Mouse (Mus musculus): ENCODE measurements around the gene Cpa5. TPM values are rescaled to one million over a fixed set of nuclear protein-coding genes. Genes with fewer than 3 reads are reported as not detected.

The Cpa5 gene
- total and polyA plus RNA-seq, 3 experiments, result not detected

- Histone ChIP-seq H3K27ac (ENCODE audit: control insufficient read depth, low read depth, low read length) (no peak overlapping the region), H3K4me1 (ENCODE audit: control insufficient read depth in 1 of 2, insufficient read depth in 2 of 2, low read length in 2 of 2) (no peaks in the 10 kb centered on the region), H3K4me3 (ENCODE audit: control insufficient read depth in 1 of 2, insufficient read depth in 1 of 2, low read depth in 2 of 2, low read length in 2 of 2) (no peak overlapping the region), H3K79me2 (ENCODE audit: control insufficient read depth, insufficient read depth, low read length, poor library complexity) (no peaks in the 10 kb centered on the region), H3K36me3 (ENCODE audit: control insufficient read depth in 1 of 2, insufficient read depth in 2 of 2, low read length in 2 of 2) (no peaks in the 10 kb centered on the region), H3K9ac (ENCODE audit: control insufficient read depth, low read depth, low read length, poor library complexity, severe bottlenecking) (no peak overlapping the region), H3K27me3 (ENCODE audit: control insufficient read depth in 1 of 2, insufficient read depth in 2 of 2, low read length in 2 of 2) (peaks cover 0 to 7% of the 10 kb centered on the region in 2 experiments; a peak in 3 of 4 replicates), H3K9me3 (replicated peaks; ENCODE audit: insufficient read depth, low read length) (no peaks in the 10 kb centered on the region)
- no peak for DNase-seq (ENCODE audit: low read depth, low spot score)
- no peak for TF ChIP-seq POLR2AphosphoS2 (IDR thresholded peaks at IDR 0.05; ENCODE audit: low read length)
- no peak for TF ChIP-seq MAZ (IDR thresholded peaks at IDR 0.05; ENCODE audit: low read depth, low read length)
- TF ChIP-seq RAD21 (IDR thresholded peaks at IDR 0.05; ENCODE audit: low read depth, low read length), result no peak
- no peak for TF ChIP-seq TCF12 (IDR thresholded peaks at IDR 0.05; ENCODE audit: low read depth, low read length)
- no peak for TF ChIP-seq GATA1 (IDR thresholded peaks at IDR 0.05; ENCODE audit: low read depth, low read length)
- no peak for TF ChIP-seq ZNF384 (IDR thresholded peaks at IDR 0.05; ENCODE audit: low read depth, low read length)
- no peak for TF ChIP-seq USF2 (IDR thresholded peaks at IDR 0.05; ENCODE audit: borderline replicate concordance in 1 of 2, insufficient read depth in 1 of 2, low read depth in 1 of 2, low read length in 2 of 2)
- no peak for TF ChIP-seq MAFK (IDR thresholded peaks at IDR 0.05; ENCODE audit: borderline replicate concordance, low read depth, low read length)
These were observed 47.2 kb upstream of the Cpa5 start for GRCm38 (mm10) chr6:30563575-30563974.

GRCm38 (mm10) chr6:30564051-30564450 lies 46.8 kb upstream of the Cpa5 start:
- TF ChIP-seq ZNF384 (IDR thresholded peaks at IDR 0.05; ENCODE audit: low read depth, low read length) (no peak), TAL1 (IDR thresholded peaks at IDR 0.05; ENCODE audit: low read length) (no peak), HCFC1 (IDR thresholded peaks at IDR 0.05; ENCODE audit: low read depth, low read length) (no peak), UBTF (IDR thresholded peaks at IDR 0.05; ENCODE audit: borderline replicate concordance, insufficient read depth, low read depth, low read length) (no peak), POLR2A (IDR thresholded peaks at IDR 0.05; ENCODE audit: control insufficient read depth in 1 of 2, insufficient read depth in 1 of 2, low read depth in 1 of 2, low read length in 2 of 2, poor library complexity in 1 of 2) (no peak), JUND (IDR thresholded peaks at IDR 0.05; ENCODE audit: low read depth, low read length) (no peak)
- no peak overlapping the region for H3K4me3 ChIP-seq (ENCODE audit: control insufficient read depth in 1 of 2, insufficient read depth in 1 of 2, low read depth in 2 of 2, low read length in 2 of 2)

GRCm38 (mm10) chr6:30568069-30568468 lies 42.7 kb upstream of the Cpa5 start, which contains the start of gene Cpa4:
Cpa4 (plus strand) TSS chr6:30568369.
- no peaks in the 10 kb centered on the region for H3K79me2 ChIP-seq (ENCODE audit: control insufficient read depth, insufficient read depth, low read length, poor library complexity)
- H3K9me3 ChIP-seq (replicated peaks; ENCODE audit: insufficient read depth, low read length), result no peaks in the 10 kb centered on the region
- DNase-seq (ENCODE audit: low read depth, low spot score), result no peak
- peaks cover 0 to 6% of the 10 kb centered on the region in 2 experiments; a peak in 3 of 4 replicates for H3K27me3 ChIP-seq (ENCODE audit: control insufficient read depth in 1 of 2, insufficient read depth in 2 of 2, low read length in 2 of 2)
- TF ChIP-seq POLR2A (IDR thresholded peaks at IDR 0.05; ENCODE audit: control insufficient read depth in 1 of 2, insufficient read depth in 1 of 2, low read depth in 1 of 2, low read length in 2 of 2, poor library complexity in 1 of 2) (no peak), ZNF384 (IDR thresholded peaks at IDR 0.05; ENCODE audit: low read depth, low read length) (no peak), CHD2 (IDR thresholded peaks at IDR 0.05; ENCODE audit: low read length) (no peak), RAD21 (IDR thresholded peaks at IDR 0.05; ENCODE audit: low read depth, low read length) (no peak)
- no peak within 1 kb of the TSS for H3K9ac ChIP-seq (ENCODE audit: control insufficient read depth, low read depth, low read length, poor library complexity, severe bottlenecking)
- no peaks in the 10 kb centered on the region for H3K36me3 ChIP-seq (ENCODE audit: control insufficient read depth in 1 of 2, insufficient read depth in 2 of 2, low read length in 2 of 2)
- H3K4me1 ChIP-seq (ENCODE audit: control insufficient read depth in 1 of 2, insufficient read depth in 2 of 2, low read length in 2 of 2), result no peaks in the 10 kb centered on the region
- no peak within 1 kb of the TSS for H3K27ac ChIP-seq (ENCODE audit: control insufficient read depth, low read depth, low read length)
- no peak within 1 kb of the TSS for H3K4me3 ChIP-seq (ENCODE audit: control insufficient read depth in 1 of 2, insufficient read depth in 1 of 2, low read depth in 2 of 2, low read length in 2 of 2)

More at GRCm38 (mm10) chr6:30564051-30564450, 46.8 kb upstream of the Cpa5 start:
- DNase-seq (ENCODE audit: low read depth, low spot score), result no peak
- no peaks in the 10 kb centered on the region for H3K9me3 ChIP-seq (replicated peaks; ENCODE audit: insufficient read depth, low read length)
- peaks cover 0 to 8% of the 10 kb centered on the region in 2 experiments; a peak in 3 of 4 replicates for H3K27me3 ChIP-seq (ENCODE audit: control insufficient read depth in 1 of 2, insufficient read depth in 2 of 2, low read length in 2 of 2)
- no peaks in the 10 kb centered on the region for H3K36me3 ChIP-seq (ENCODE audit: control insufficient read depth in 1 of 2, insufficient read depth in 2 of 2, low read length in 2 of 2)
- H3K9ac ChIP-seq (ENCODE audit: control insufficient read depth, low read depth, low read length, poor library complexity, severe bottlenecking), result no peak overlapping the region
- H3K4me1 ChIP-seq (ENCODE audit: control insufficient read depth in 1 of 2, insufficient read depth in 2 of 2, low read length in 2 of 2), result no peaks in the 10 kb centered on the region
- H3K79me2 ChIP-seq (ENCODE audit: control insufficient read depth, insufficient read depth, low read length, poor library complexity), result no peaks in the 10 kb centered on the region
- no peak overlapping the region for H3K27ac ChIP-seq (ENCODE audit: control insufficient read depth, low read depth, low read length)
